Mouse (Mus musculus) embryo, embryonic 9.5 days (tissue): ENCODE results near the gene Asic2.

ENCODE experiments used
- DNase-seq: peaks from one replicate; pipeline ENCODE4 v3.0.0-alpha.2; 2017; ENCODE audit errors: extremely low spot score

Asic2 gene

GRCm38 (mm10) chr11:81845010-81845685, 123.1 kb downstream of the Asic2 start:
- no peak for DNase-seq

GRCm38 (mm10) chr11:81841001-81841400, 127.3 kb downstream of the Asic2 start:
- DNase-seq = no peak

GRCm38 (mm10) chr11:81838426-81838825, 129.8 kb downstream of the Asic2 start:
- no peak for DNase-seq

- DNase-seq = no peak
These were observed 135.9 kb downstream of the Asic2 start for GRCm38 (mm10) chr11:81832381-81832780.

- DNase-seq = no peak
These were observed 151.7 kb downstream of the Asic2 start for GRCm38 (mm10) chr11:81816531-81816930.

GRCm38 (mm10) chr11:81814816-81815215, 153.4 kb downstream of the Asic2 start:
- no peak for DNase-seq

- DNase-seq = no peak
These were observed 161.2 kb downstream of the Asic2 start for GRCm38 (mm10) chr11:81806905-81807659.

GRCm38 (mm10) chr11:81803544-81803943, 164.7 kb downstream of the Asic2 start:
- DNase-seq = no peak

- no peak for DNase-seq
These were observed 165.6 kb downstream of the Asic2 start for GRCm38 (mm10) chr11:81802614-81803013.

GRCm38 (mm10) chr11:81800899-81801298, 167.4 kb downstream of the Asic2 start:
- DNase-seq = no peak

GRCm38 (mm10) chr11:81793588-81793987, 174.7 kb downstream of the Asic2 start:
- DNase-seq = no peak

- DNase-seq = no peak
These were observed 176.7 kb downstream of the Asic2 start for GRCm38 (mm10) chr11:81791579-81791978.

GRCm38 (mm10) chr11:81780596-81780995, 187.7 kb downstream of the Asic2 start:
- no peak for DNase-seq

GRCm38 (mm10) chr11:81779881-81780280, 188.4 kb downstream of the Asic2 start:
- no peak for DNase-seq

- DNase-seq = peak; percentile 5
These were observed 196.9 kb downstream of the Asic2 start for GRCm38 (mm10) chr11:81771195-81771895.

- no peak for DNase-seq
These were observed 198.5 kb downstream of the Asic2 start for GRCm38 (mm10) chr11:81769691-81770260.

GRCm38 (mm10) chr11:81768305-81768704, 200.0 kb downstream of the Asic2 start:
- no peak for DNase-seq

GRCm38 (mm10) chr11:81767781-81768180, 200.5 kb downstream of the Asic2 start:
- DNase-seq = no peak

GRCm38 (mm10) chr11:81765288-81765687, 203.0 kb downstream of the Asic2 start:
- no peak for DNase-seq

- DNase-seq = no peak
These were observed 203.5 kb downstream of the Asic2 start for GRCm38 (mm10) chr11:81764778-81765177.

- no peak for DNase-seq
These were observed 211.0 kb downstream of the Asic2 start for GRCm38 (mm10) chr11:81757221-81757620.

- no peak for DNase-seq
These were observed 217.4 kb downstream of the Asic2 start for GRCm38 (mm10) chr11:81750876-81751275.
